Mouse (Mus musculus) midbrain, embryonic 11.5 days (tissue): ENCODE measurements around the gene Ubxn4. TPM values are rescaled to one million over a fixed set of nuclear protein-coding genes. Genes with fewer than 3 reads are reported as not detected.

Source experiments
- ATAC-seq: fragments of 200-750 bp; cut with Nextera tagmentation; 2 replicates; pipeline ENCODE4 v1.8.0; 2017; ENCODE audit warnings: moderate TSS enrichment, moderate library complexity; ENCODE audit not compliant: low FRiP score
- DNase-seq: peaks from one replicate; pipeline ENCODE4 v3.0.0; 2015; ENCODE audit warnings: low spot score; ENCODE audit errors: missing footprints
- H3K27ac ChIP-seq: fragments of 300-500 bp; sonication (generic); 2 replicates; pipeline ENCODE4 v1.5.1; 2014; ENCODE audit warnings: low read depth, low read length
- H3K27me3 ChIP-seq: fragments of 300-500 bp; sonication (generic); 2 replicates; pipeline ENCODE4 v1.6.1; 2014; ENCODE audit warnings: mild to moderate bottlenecking, low read length, moderate library complexity, mixed read lengths; ENCODE audit not compliant: control insufficient read depth, insufficient read depth
- H3K36me3 ChIP-seq: fragments of 300-500 bp; sonication (generic); 2 replicates; pipeline ENCODE4 v1.6.1; 2014; ENCODE audit warnings: mild to moderate bottlenecking, low read length, moderate library complexity, mixed read lengths; ENCODE audit not compliant: control insufficient read depth, insufficient read depth
- H3K4me1 ChIP-seq: fragments of 300-500 bp; sonication (generic); 2 replicates; pipeline ENCODE4 v1.6.1; 2014; ENCODE audit warnings: low read length; ENCODE audit not compliant: control insufficient read depth, insufficient read depth
- H3K4me2 ChIP-seq: fragments of 300-500 bp; sonication (generic); 2 replicates; pipeline ENCODE4 v1.6.1; 2014; ENCODE audit warnings: mild to moderate bottlenecking, moderate library complexity
- H3K4me3 ChIP-seq: fragments of 300-500 bp; sonication (generic); 2 replicates; pipeline ENCODE4 v1.5.1; 2014; ENCODE audit warnings: low read depth, low read length
- H3K9ac ChIP-seq: fragments of 300-500 bp; sonication (generic); 2 replicates; pipeline ENCODE4 v1.6.1; 2014; ENCODE audit warnings: low read length
- H3K9me3 ChIP-seq: fragments of 300-500 bp; sonication (generic); 2 replicates; pipeline ENCODE4 v1.6.1; 2016; ENCODE audit warnings: low read length; ENCODE audit not compliant: control insufficient read depth
- WGBS: fragments of 180-500 bp; shearing (Covaris S2); extraction: QIAGEN DNeasy Blood & Tissue Kit; methylation state at CpG from one replicate; pipeline ENCODE4 v1.1.7; 2014; 5-methylcytosine and 5-hydroxymethylcytosine counted together
- microRNA counts: library from miRNA; unstranded; fragments of <30 nt; microRNA quantifications from one replicate; lab custom pipeline; 2015
- microRNA-seq: library from miRNA; unstranded; fragments of <30 nt; microRNA quantifications from one replicate; pipeline ENCODE4, GENCODE M21; 2017
- polyA plus RNA-seq: library from polyadenylated mRNA; unstranded; fragments of >200 nt; fragmentation: Nextera tagmentation; extraction: Ambion mirVana; gene quantifications from 2 replicates; pipeline ENCODE4 v1.2.1, GENCODE M21; 2014

The Ubxn4 gene
- polyA plus RNA-seq, 1 experiment from 2014 or later, result 71.1 TPM

DNA sequence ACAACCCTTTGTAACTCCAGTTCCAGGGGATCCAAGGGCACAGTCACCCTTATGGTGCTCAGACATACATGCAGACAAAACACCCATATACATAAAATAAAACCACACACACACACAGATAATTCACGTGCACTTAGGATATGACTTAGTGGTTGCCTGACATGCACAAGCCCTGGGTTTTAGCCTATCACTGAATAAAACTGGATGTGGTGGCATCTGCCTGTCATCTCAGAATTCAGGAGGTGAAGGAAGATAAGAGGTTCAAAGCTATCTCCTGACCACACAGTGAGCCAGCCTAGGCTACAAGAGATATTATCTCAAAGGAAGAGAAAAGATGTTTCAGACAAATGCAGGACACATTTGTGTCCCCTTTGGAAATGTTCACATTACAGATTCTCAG is 83.4 kb downstream of the Ubxn4 start:
- no peak overlapping the region for H3K27ac ChIP-seq
- no peak for ATAC-seq
- 84% methylated on average over 1 of the region's 1 CpGs for WGBS
- H3K9me3 ChIP-seq, result no peaks in the 10 kb centered on the region
- no peak overlapping the region for H3K9ac ChIP-seq
- no peaks in the 10 kb centered on the region for H3K27me3 ChIP-seq
- DNase-seq, result no peak
- H3K4me3 ChIP-seq, result no peak overlapping the region
- no peak overlapping the region for H3K4me2 ChIP-seq
- no peaks in the 10 kb centered on the region for H3K4me1 ChIP-seq
- peaks cover 4% of the 10 kb centered on the region; the same call in 1 of the 2 replicates for H3K36me3 ChIP-seq

DNA sequence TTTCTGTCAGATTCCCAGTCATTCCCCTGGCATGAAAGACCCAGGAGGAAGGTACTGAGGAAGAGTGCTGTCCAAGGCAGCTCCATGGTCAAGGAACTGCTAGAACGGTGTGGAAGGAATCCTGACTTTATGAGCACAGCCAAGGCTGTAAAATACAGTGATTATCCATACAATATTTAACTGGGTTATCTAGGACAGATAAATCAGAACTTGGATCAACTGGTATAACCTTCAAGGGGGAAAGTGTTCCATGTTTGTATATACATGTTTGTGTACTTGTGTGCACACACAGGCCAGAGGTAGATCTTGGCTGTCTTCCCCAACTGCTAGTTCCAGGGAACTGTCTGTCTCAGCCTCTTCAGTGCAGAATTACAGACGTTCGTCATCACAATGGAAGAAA is 84.5 kb downstream of the Ubxn4 start, which contains the start of gene Lct:
TSS of gene Lct (minus strand) at position 101 of the 400 bp plus-strand sequence.
- H3K4me2 ChIP-seq, result no peak within 1 kb of the TSS
- H3K9me3 ChIP-seq, result no peaks in the 10 kb centered on the region
- no peak for DNase-seq
- no peak for ATAC-seq
- no peak within 1 kb of the TSS for H3K4me3 ChIP-seq
- no peak within 1 kb of the TSS for H3K9ac ChIP-seq
- H3K4me1 ChIP-seq, result no peaks in the 10 kb centered on the region
- no peaks in the 10 kb centered on the region for H3K27me3 ChIP-seq
- WGBS, result 86% methylated on average over 3 of the region's 3 CpGs
- H3K36me3 ChIP-seq, result peaks cover 7% of the 10 kb centered on the region; the same call in 1 of the 2 replicates
- H3K27ac ChIP-seq, result no peak within 1 kb of the TSS

MicroRNAs encoded within 50 kb of the gene (microRNA counts, 519-probe panel; counts per million panel counts)
- 4,227 counts per million, percentile 36 among the panel's probes with 10 or more counts for microRNA mmu-miR-128 (lab: Ali Mortazavi, UCI)

Small RNA genes lying within 50 kb of the gene (microRNA-seq; reads per million reads assigned to microRNA genes)
- 191 reads per million, percentile 62 among the genes with 10 or more reads in this experiment for gene Mir128-1

Other genes starting within 250 kb of the Ubxn4 start
- 14.0 and 15.2 TPM in 2 replicates for gene Zranb3, start 140.9 kb upstream of the Ubxn4 start, polyA plus RNA-seq
- 96.9 and 97.1 TPM in 2 replicates for gene R3hdm1, start 140.7 kb upstream of the Ubxn4 start, polyA plus RNA-seq
- gene Lct, start 84.4 kb downstream of the Ubxn4 start, polyA plus RNA-seq, result 0.40 TPM in 1 of 2 replicates, not detected in the other
- 315 and 320 TPM in 2 replicates for gene Mcm6, start 115.7 kb downstream of the Ubxn4 start, polyA plus RNA-seq
- gene Dars, start 173.4 kb downstream of the Ubxn4 start, polyA plus RNA-seq, result 126 and 148 TPM in 2 replicates